Mouse (Mus musculus) spleen, postnatal 10 days (tissue): ENCODE results near the gene Ankrd61.

ENCODE experiments used
- DNase-seq, 2 experiments: peaks; one replicate each; pipeline ENCODE4 v3.0.0; 2021 to 2022; ENCODE audit warnings: low spot score in 2 of 2

The Ankrd61 gene

DNA sequence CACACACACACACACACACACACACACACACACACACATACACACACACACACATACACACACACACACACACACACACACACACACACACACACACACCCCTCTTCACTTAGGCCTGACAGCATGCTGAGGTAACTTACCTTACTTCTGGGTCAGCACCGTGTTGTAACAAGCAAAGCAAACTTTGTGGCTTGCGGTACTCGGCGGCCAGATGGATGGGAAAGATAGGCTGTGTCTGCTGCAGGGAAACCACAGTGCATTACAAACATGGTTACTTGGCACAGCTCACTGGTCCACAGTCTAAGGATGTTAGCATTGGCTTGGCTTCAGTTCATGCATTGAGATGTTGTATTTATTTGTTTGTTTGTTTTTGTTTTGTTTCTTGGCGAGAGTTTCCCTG, 4.1 kb downstream of the Ankrd61 start:
- no peak for DNase-seq

GRCm38 (mm10) chr5:143892255-143892886, 5.1 kb downstream of the Ankrd61 start:
- DNase-seq, result no peak

GRCm38 (mm10) chr5:143890741-143891140, 6.7 kb downstream of the Ankrd61 start:
- DNase-seq, result no peak

GRCm38 (mm10) chr5:143885274-143885673, 12.2 kb downstream of the Ankrd61 start:
- no peak for DNase-seq

GRCm38 (mm10) chr5:143874571-143874970, 22.9 kb downstream of the Ankrd61 start:
- DNase-seq, result no peak

DNA sequence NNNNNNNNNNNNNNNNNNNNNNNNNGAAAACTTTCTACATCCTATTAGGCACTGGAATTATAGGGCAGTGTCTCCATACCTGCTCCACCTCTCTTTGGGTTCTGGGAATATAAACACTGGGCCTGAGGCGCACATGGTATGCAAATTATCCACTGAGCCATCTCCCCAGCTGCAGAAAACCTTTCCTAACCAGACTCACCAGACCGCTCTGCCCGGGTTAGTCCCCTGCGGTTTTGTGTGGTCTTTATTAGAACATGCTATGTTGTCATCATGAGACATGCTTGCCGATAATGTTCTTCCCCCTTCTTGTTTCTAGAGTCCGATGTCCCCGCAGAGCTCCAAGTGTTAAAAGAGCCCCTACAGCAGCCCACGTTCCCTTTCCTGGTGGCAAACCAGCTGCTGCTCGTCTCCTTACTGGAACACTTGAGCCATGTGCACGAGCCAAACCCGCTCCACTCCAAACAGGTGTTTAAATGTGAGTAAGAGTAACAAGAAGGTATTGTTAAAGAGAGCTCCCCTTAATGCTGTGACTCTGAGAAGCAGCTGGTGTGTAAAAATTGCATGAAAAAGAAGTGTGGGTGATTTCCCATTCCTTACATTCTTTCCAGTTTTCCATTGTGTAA, 25.8 kb downstream of the Ankrd61 start:
- DNase-seq, result no peak
